Mouse (Mus musculus): ENCODE data around the gene Dgcr8. TPM values are rescaled to one million over a fixed set of nuclear protein-coding genes. Genes with fewer than 3 reads are reported as not detected.
A peak's percentile ranks its signal among the peaks of the same experiment; 100 is the strongest.
"Not testable (repeated sequence)": the region's sequence is repeated elsewhere in the genome, so short reads cannot be mapped to it uniquely, and the experiment has no call there.

Dgcr8 gene
- polyA plus RNA-seq, 1 experiment from 2014 or later, result 35.2 TPM

- Histone ChIP-seq H3K4me2 (replicated peaks) (no peak overlapping the region), H3K27me3 (ENCODE audit: control insufficient read depth, insufficient read depth, low read length) (no peaks in the 10 kb centered on the region), H3K4me3 (replicated peaks; ENCODE audit: low read length) (no peak overlapping the region), H3K9me3 (ENCODE audit: control insufficient read depth, low read length) (no peaks in the 10 kb centered on the region), H3K27ac (no peak overlapping the region), H3K4me1 (replicated peaks; ENCODE audit: control insufficient read depth, insufficient read depth, low read length) (no peaks in the 10 kb centered on the region), H3K9ac (no peak overlapping the region), H3K36me3 (replicated peaks; ENCODE audit: control insufficient read depth, insufficient read depth) (peaks cover 41% of the 10 kb centered on the region)
- no peak for ATAC-seq (ENCODE audit: low FRiP score)
- WGBS, result 89% methylated on average over 3 of the region's 3 CpGs
- DNase-seq (ENCODE audit: low spot score), result no peak
Measured at GRCm38 (mm10) chr16:18318992-18319391, 29.9 kb upstream of the Dgcr8 start.

- ATAC-seq (ENCODE audit: low FRiP score) (no peak), DNase-seq (ENCODE audit: low spot score) (no peak)
- Histone ChIP-seq H3K4me3 (replicated peaks; ENCODE audit: low read length) (no peak overlapping the region), H3K27ac (no peak overlapping the region), H3K4me1 (replicated peaks; ENCODE audit: control insufficient read depth, insufficient read depth, low read length) (no peaks in the 10 kb centered on the region), H3K27me3 (ENCODE audit: control insufficient read depth, insufficient read depth, low read length) (no peaks in the 10 kb centered on the region), H3K9me3 (ENCODE audit: control insufficient read depth, low read length) (no peaks in the 10 kb centered on the region), H3K4me2 (replicated peaks) (no peak overlapping the region), H3K36me3 (replicated peaks; ENCODE audit: control insufficient read depth, insufficient read depth) (peaks cover 58% of the 10 kb centered on the region), H3K9ac (no peak overlapping the region)
- WGBS, result 96% methylated on average over 1 of the region's 1 CpGs
Measured at GRCm38 (mm10) chr16:18308159-18308558, 19.1 kb upstream of the Dgcr8 start.

GRCm38 (mm10) chr16:18289614-18290013 lies 568 bp upstream of the Dgcr8 start:
- not testable (repeated sequence) for H3K27me3 ChIP-seq (ENCODE audit: control insufficient read depth, insufficient read depth, low read length); DNase-seq (ENCODE audit: low spot score); H3K9me3 ChIP-seq (ENCODE audit: control insufficient read depth, low read length); H3K36me3 ChIP-seq (replicated peaks; ENCODE audit: control insufficient read depth, insufficient read depth); ATAC-seq (ENCODE audit: low FRiP score)
- Histone ChIP-seq H3K4me3 (replicated peaks; ENCODE audit: low read length) (peak overlapping the region; percentile 68), H3K4me1 (replicated peaks; ENCODE audit: control insufficient read depth, insufficient read depth, low read length) (peaks cover 25% of the 10 kb centered on the region), H3K4me2 (replicated peaks) (peak overlapping the region; percentile 52), H3K27ac (0 out of 2 replicates have a peak overlapping the region, but pooled peaks have one; percentile 62), H3K9ac (peak overlapping the region; percentile 51; the same call in 1 of the 2 replicates)
- WGBS, result 4% methylated on average over 9 of the region's 10 CpGs

- H3K36me3 ChIP-seq (replicated peaks; ENCODE audit: control insufficient read depth, insufficient read depth), result peaks cover 13% of the 10 kb centered on the region
- WGBS, result 0% methylated on average over 27 of the region's 31 CpGs
- H3K27me3 ChIP-seq (ENCODE audit: control insufficient read depth, insufficient read depth, low read length), result no peaks in the 10 kb centered on the region
- peak overlapping the region; percentile 95 for H3K4me2 ChIP-seq (replicated peaks)
- H3K4me1 ChIP-seq (replicated peaks; ENCODE audit: control insufficient read depth, insufficient read depth, low read length), result peaks cover 25% of the 10 kb centered on the region
- peak; percentile 77 for ATAC-seq (ENCODE audit: low FRiP score)
- peak overlapping the region; percentile 75 for H3K9ac ChIP-seq
- no peaks in the 10 kb centered on the region for H3K9me3 ChIP-seq (ENCODE audit: control insufficient read depth, low read length)
- H3K4me3 ChIP-seq (replicated peaks; ENCODE audit: low read length), result peak overlapping the region; percentile 68
- peak overlapping the region; percentile 72 for H3K27ac ChIP-seq
- DNase-seq (ENCODE audit: low spot score), result peak; percentile 43
Measured at GRCm38 (mm10) chr16:18288581-18289061, 425 bp downstream of the Dgcr8 start.

GRCm38 (mm10) chr16:18288166-18288565 lies 880 bp downstream of the Dgcr8 start:
- peak overlapping the region; percentile 72 for H3K27ac ChIP-seq
- peaks cover 18% of the 10 kb centered on the region for H3K36me3 ChIP-seq (replicated peaks; ENCODE audit: control insufficient read depth, insufficient read depth)
- H3K4me2 ChIP-seq (replicated peaks), result peak overlapping the region; percentile 95
- H3K27me3 ChIP-seq (ENCODE audit: control insufficient read depth, insufficient read depth, low read length), result no peaks in the 10 kb centered on the region
- WGBS, result 2% methylated on average over 4 of the region's 4 CpGs
- H3K9me3 ChIP-seq (ENCODE audit: control insufficient read depth, low read length), result no peaks in the 10 kb centered on the region
- peak overlapping the region; percentile 68 for H3K4me3 ChIP-seq (replicated peaks; ENCODE audit: low read length)
- DNase-seq (ENCODE audit: low spot score), result no peak
- ATAC-seq (ENCODE audit: low FRiP score), result no peak
- H3K4me1 ChIP-seq (replicated peaks; ENCODE audit: control insufficient read depth, insufficient read depth, low read length), result peaks cover 25% of the 10 kb centered on the region
- H3K9ac ChIP-seq, result peak overlapping the region; percentile 75

- Histone ChIP-seq H3K4me1 (replicated peaks; ENCODE audit: control insufficient read depth, insufficient read depth, low read length) (no peaks in the 10 kb centered on the region), H3K36me3 (replicated peaks; ENCODE audit: control insufficient read depth, insufficient read depth) (peaks cover 96% of the 10 kb centered on the region), H3K9ac (no peak overlapping the region), H3K4me3 (replicated peaks; ENCODE audit: low read length) (no peak overlapping the region), H3K27me3 (ENCODE audit: control insufficient read depth, insufficient read depth, low read length) (no peaks in the 10 kb centered on the region), H3K9me3 (ENCODE audit: control insufficient read depth, low read length) (no peaks in the 10 kb centered on the region), H3K4me2 (replicated peaks) (no peak overlapping the region), H3K27ac (no peak overlapping the region)
- DNase-seq (ENCODE audit: low spot score) (no peak), ATAC-seq (ENCODE audit: low FRiP score) (no peak)
- WGBS, result 75% methylated on average over 2 of the region's 2 CpGs
Measured at GRCm38 (mm10) chr16:18275166-18275565, 13.9 kb downstream of the Dgcr8 start.

- 91% methylated on average over 5 of the region's 5 CpGs for WGBS
- DNase-seq (ENCODE audit: low spot score), result peak; percentile 35
- Histone ChIP-seq H3K4me3 (replicated peaks; ENCODE audit: low read length) (no peak overlapping the region), H3K9ac (no peak overlapping the region), H3K27me3 (ENCODE audit: control insufficient read depth, insufficient read depth, low read length) (no peaks in the 10 kb centered on the region), H3K36me3 (replicated peaks; ENCODE audit: control insufficient read depth, insufficient read depth) (peaks cover 87% of the 10 kb centered on the region), H3K9me3 (ENCODE audit: control insufficient read depth, low read length) (no peaks in the 10 kb centered on the region), H3K4me1 (replicated peaks; ENCODE audit: control insufficient read depth, insufficient read depth, low read length) (no peaks in the 10 kb centered on the region), H3K4me2 (replicated peaks) (no peak overlapping the region), H3K27ac (no peak overlapping the region)
- no peak for ATAC-seq (ENCODE audit: low FRiP score)
Measured at GRCm38 (mm10) chr16:18268182-18268581, 20.9 kb downstream of the Dgcr8 start.

- ATAC-seq (ENCODE audit: low FRiP score), result no peak
- H3K36me3 ChIP-seq (replicated peaks; ENCODE audit: control insufficient read depth, insufficient read depth), result peaks cover 84% of the 10 kb centered on the region
- WGBS, result 86% methylated on average over 2 of the region's 2 CpGs
Measured at GRCm38 (mm10) chr16:18265024-18265423, 24.0 kb downstream of the Dgcr8 start.

GRCm38 (mm10) chr16:18258221-18258620 lies 30.8 kb downstream of the Dgcr8 start, which contains the start of gene Gm49776:
Gm49776 (minus strand) TSS chr16:18258321.
- WGBS, result 96% methylated on average over 2 of the region's 2 CpGs

More at GRCm38 (mm10) chr16:18265024-18265423, 24.0 kb downstream of the Dgcr8 start:
- Histone ChIP-seq H3K27ac (no peak overlapping the region), H3K4me3 (replicated peaks; ENCODE audit: low read length) (no peak overlapping the region), H3K9me3 (ENCODE audit: control insufficient read depth, low read length) (no peaks in the 10 kb centered on the region), H3K9ac (no peak overlapping the region), H3K4me1 (replicated peaks; ENCODE audit: control insufficient read depth, insufficient read depth, low read length) (no peaks in the 10 kb centered on the region), H3K4me2 (replicated peaks) (no peak overlapping the region), H3K27me3 (ENCODE audit: control insufficient read depth, insufficient read depth, low read length) (no peaks in the 10 kb centered on the region)
- no peak for DNase-seq (ENCODE audit: low spot score)

GRCm38 (mm10) chr16:18253866-18254265 lies 35.2 kb downstream of the Dgcr8 start:
- Histone ChIP-seq H3K4me2 (replicated peaks) (no peak overlapping the region), H3K4me1 (replicated peaks; ENCODE audit: control insufficient read depth, insufficient read depth, low read length) (peaks cover 18% of the 10 kb centered on the region), H3K4me3 (replicated peaks; ENCODE audit: low read length) (no peak overlapping the region), H3K36me3 (replicated peaks; ENCODE audit: control insufficient read depth, insufficient read depth) (peaks cover 81% of the 10 kb centered on the region), H3K9ac (no peak overlapping the region), H3K9me3 (ENCODE audit: control insufficient read depth, low read length) (no peaks in the 10 kb centered on the region), H3K27me3 (ENCODE audit: control insufficient read depth, insufficient read depth, low read length) (no peaks in the 10 kb centered on the region), H3K27ac (no peak overlapping the region)
- ATAC-seq (ENCODE audit: low FRiP score) (no peak), DNase-seq (ENCODE audit: low spot score) (no peak)
- 91% methylated on average over 1 of the region's 1 CpGs for WGBS

More at GRCm38 (mm10) chr16:18258221-18258620, 30.8 kb downstream of the Dgcr8 start, which contains the start of gene Gm49776:
- Histone ChIP-seq H3K4me2 (replicated peaks) (no peak within 1 kb of the TSS), H3K9me3 (ENCODE audit: control insufficient read depth, low read length) (no peaks in the 10 kb centered on the region), H3K27me3 (ENCODE audit: control insufficient read depth, insufficient read depth, low read length) (no peaks in the 10 kb centered on the region), H3K4me3 (replicated peaks; ENCODE audit: low read length) (no peak within 1 kb of the TSS), H3K9ac (no peak within 1 kb of the TSS), H3K4me1 (replicated peaks; ENCODE audit: control insufficient read depth, insufficient read depth, low read length) (no peaks in the 10 kb centered on the region), H3K27ac (no peak within 1 kb of the TSS), H3K36me3 (replicated peaks; ENCODE audit: control insufficient read depth, insufficient read depth) (peaks cover 94% of the 10 kb centered on the region)
- ATAC-seq (ENCODE audit: low FRiP score), result no peak
- no peak for DNase-seq (ENCODE audit: low spot score)

Measured in hindbrain, embryonic 14.5 days (tissue).